Mouse (Mus musculus): ENCODE data around the gene Pdxp.
A peak's percentile ranks its signal among the peaks of the same experiment; 100 is the strongest.

The Pdxp gene

GRCm38 (mm10) chr15:78928539-78928938 is 14.8 kb downstream of the Pdxp start:
- DNase-seq, result peak; percentile 28

GRCm38 (mm10) chr15:78930192-78930706 is 16.5 kb downstream of the Pdxp start:
- no peak for DNase-seq

GRCm38 (mm10) chr15:78930801-78931426 is 17.2 kb downstream of the Pdxp start:
- DNase-seq, result no peak

- peak; percentile 56 for DNase-seq
Observed at GRCm38 (mm10) chr15:78931577-78931976, 17.9 kb downstream of the Pdxp start.

- peak; percentile 95 for DNase-seq
Observed at GRCm38 (mm10) chr15:78934784-78935320, 21.1 kb downstream of the Pdxp start, which contains the start of gene Nol12. Gene Nol12 (plus strand): TSS chr15:78934933.

GRCm38 (mm10) chr15:78936403-78936802 is 22.7 kb downstream of the Pdxp start:
- no peak for DNase-seq

- no peak for DNase-seq
Observed at GRCm38 (mm10) chr15:78937311-78937710, 23.6 kb downstream of the Pdxp start.

- no peak for DNase-seq
Observed at GRCm38 (mm10) chr15:78937963-78938362, 24.2 kb downstream of the Pdxp start.

GRCm38 (mm10) chr15:78940325-78940724 is 26.6 kb downstream of the Pdxp start:
- DNase-seq, result no peak

GRCm38 (mm10) chr15:78942663-78943062 is 28.9 kb downstream of the Pdxp start:
- peak; percentile 91 for DNase-seq

- DNase-seq, result no peak
Observed at GRCm38 (mm10) chr15:78946232-78946631, 32.5 kb downstream of the Pdxp start.

GRCm38 (mm10) chr15:78947657-78948056 is 33.9 kb downstream of the Pdxp start, which contains the start of gene Triobp:
Gene Triobp (plus strand): TSS chr15:78947724.
- peak; percentile 98 for DNase-seq

- DNase-seq, result peak; percentile 50
Observed at GRCm38 (mm10) chr15:78948152-78948725, 34.5 kb downstream of the Pdxp start.

GRCm38 (mm10) chr15:78948883-78949282 is 35.2 kb downstream of the Pdxp start:
- no peak for DNase-seq

GRCm38 (mm10) chr15:78955663-78956062 is 41.9 kb downstream of the Pdxp start:
- DNase-seq, result no peak

GRCm38 (mm10) chr15:78956351-78956750 is 42.6 kb downstream of the Pdxp start:
- DNase-seq, result peak; percentile 59

GRCm38 (mm10) chr15:78957021-78957420 is 43.3 kb downstream of the Pdxp start:
- no peak for DNase-seq

- DNase-seq, result no peak
Observed at GRCm38 (mm10) chr15:78959537-78959936, 45.8 kb downstream of the Pdxp start.

- DNase-seq, result no peak
Observed at GRCm38 (mm10) chr15:78960088-78960487, 46.4 kb downstream of the Pdxp start.

- DNase-seq, result peak; percentile 97
Observed at GRCm38 (mm10) chr15:78962885-78963284, 49.2 kb downstream of the Pdxp start.
